Comparison of ENCODE assay signal across 11 mouse cellular contexts in the genomic region with DNA sequence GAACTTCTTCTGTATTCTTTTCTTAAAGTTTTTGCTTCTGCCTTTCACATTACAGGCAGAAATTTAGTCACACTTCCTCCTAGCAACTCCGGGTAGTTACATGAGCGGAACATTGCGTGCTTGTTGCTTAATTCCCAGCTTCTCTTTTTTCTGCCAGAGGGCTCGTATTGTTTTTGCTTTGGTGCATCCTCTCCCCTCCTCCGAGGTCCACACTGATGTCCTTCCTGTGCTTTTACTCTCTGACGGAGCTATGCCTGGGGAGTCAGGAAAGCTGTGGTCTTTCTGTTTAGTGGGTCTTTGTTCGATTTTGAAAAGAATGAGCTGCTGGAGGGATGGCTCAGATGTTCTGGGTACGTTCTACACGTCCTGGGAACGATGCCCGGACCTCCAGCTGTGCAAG. TPM values are rescaled to one million over a fixed set of nuclear protein-coding genes. Genes with fewer than 3 reads are reported as not detected.
A peak's percentile ranks its signal among the peaks of the same experiment; 100 is the strongest.
DNase-seq lines count a peak whose midpoint lies in the region; TF ChIP-seq lines count a peak whose summit lies in the region.
"Had no signal": no experiment of that assay in that cellular context is flagged by ENCODE, and none has a peak within 500 bp of the region (broad histone marks: within the 10 kb centered on the region; RNA-seq: fewer than 3 reads in every experiment).

No protein-coding gene starts in this region.

- TF ChIP-seq POLR2A in lung, adult 2 months (IDR thresholded peaks at IDR 0.05; ENCODE audit: borderline replicate concordance, extremely low read depth, low read depth, low read length) = no peak

- H3K9me3 ChIP-seq in heart, embryonic 10.5 days = no peaks in the 10 kb centered on the region
- H3K9me3 ChIP-seq: embryonic facial prominence, embryonic 10.5 days; heart, embryonic 15.5 days had no signal

- WGBS in heart, embryonic 10.5 days = 71% methylated on average over 11 of the region's 11 CpGs
- WGBS in lung, adult 2 months = 67% methylated on average over 11 of the region's 11 CpGs

- H3K27ac ChIP-seq in heart, embryonic 10.5 days = no peak overlapping the region
- H3K27ac ChIP-seq: embryonic facial prominence, embryonic 10.5 days; heart, embryonic 15.5 days had no signal

- no peak overlapping the region for H3K4me3 ChIP-seq in heart, embryonic 10.5 days
- no peak overlapping the region for H3K4me3 ChIP-seq in lung, adult 2 months (replicated peaks; ENCODE audit: extremely low read depth, low read depth, low read length)
- H3K4me3 ChIP-seq: embryonic facial prominence, embryonic 10.5 days; heart, embryonic 15.5 days; myocyte had no signal

- H3K36me3 ChIP-seq in heart, embryonic 10.5 days = peaks cover 81% of the 10 kb centered on the region

- no peaks in the 10 kb centered on the region for H3K27me3 ChIP-seq in heart, embryonic 10.5 days (ENCODE audit: insufficient read depth, poor library complexity, severe bottlenecking)
- H3K27me3 ChIP-seq: heart, embryonic 15.5 days had no signal

- intact Hi-C loops in heart, postnatal 14 days (cut with DNase I) = loop anchor here (5.0 kb wide), 1 partner anchor 215 kb away; no protein-coding TSS in a partner anchor

- DNase-seq in heart, adult 8-10 months (ENCODE audit: low spot score) = peak; percentile 69
- DNase-seq in heart, embryonic 10.5 days (ENCODE audit: low spot score) = no peak
- DNase-seq in lung, adult 18-20 months = peak; percentile 30 to 33
- DNase-seq in lung, adult 2 months = no peak
- DNase-seq in heart, postnatal 14 days = peak; percentile 22 to 37
- peak; percentile 38 to 39 for DNase-seq in monocyte, adult 2 months (ENCODE audit: low read depth in 1 of 2, low spot score in 2 of 2)
- DNase-seq in cerebellum, adult 8-10 months = no peak
- no peak for DNase-seq in natural killer cell, adult 2 months (ENCODE audit: low spot score in 2 of 2)

- no peak for TF ChIP-seq CTCF in lung, adult 2 months (IDR thresholded peaks at IDR 0.05; ENCODE audit: insufficient read depth, low read length)

- no peaks in the 10 kb centered on the region for H3K4me1 ChIP-seq in heart, embryonic 10.5 days
- H3K4me1 ChIP-seq in lung, adult 2 months (ENCODE audit: control insufficient read depth, insufficient read depth, low read length) = no peaks in the 10 kb centered on the region
- H3K4me1 ChIP-seq: embryonic facial prominence, embryonic 10.5 days; heart, embryonic 15.5 days had no signal

RNA-seq across cellular contexts. Expression of a gene that starts 19.9 kb away (rescaled TPM):
- 10 to 100 TPM; 17.5 to 25.0 (median 22.9) TPM for total RNA-seq in heart, adult 8-10 months (2022)
- polyA plus RNA-seq in heart, embryonic 10.5 days (2016; fragmentation: Nextera tagmentation; extraction: Ambion mirVana) = 41.4 and 41.6 TPM in 2 replicates
- 51.9 and 53.0 TPM in 2 replicates for polyA plus RNA-seq in lung, adult 2 months (2012; rRNA removed)
- total RNA-seq in heart, postnatal 14 days (2021) = 10 to 100 TPM; 29.8 to 31.9 TPM

RNA-seq across cellular contexts. Expression of a gene that starts 34.5 kb away (rescaled TPM):
- total RNA-seq in heart, adult 8-10 months (2022) = 10 to 100 TPM; 29.7 to 34.6 (median 31.4) TPM
- polyA plus RNA-seq in heart, embryonic 10.5 days (2016; fragmentation: Nextera tagmentation; extraction: Ambion mirVana) = 10.9 and 11.9 TPM in 2 replicates
- polyA plus RNA-seq in lung, adult 2 months (2012; rRNA removed) = 10.5 and 16.0 TPM in 2 replicates
- 10 to 100 TPM; 28.7 to 31.2 TPM for total RNA-seq in heart, postnatal 14 days (2021)

RNA-seq across cellular contexts. Expression of a gene that starts 36.3 kb away (rescaled TPM):
- total RNA-seq in heart, adult 8-10 months (2022) = 1 to 10 TPM; 2.3 to 5.8 (median 2.9) TPM
- polyA plus RNA-seq in heart, embryonic 10.5 days (2016; fragmentation: Nextera tagmentation; extraction: Ambion mirVana) = 3.5 and 4.1 TPM in 2 replicates
- polyA plus RNA-seq in lung, adult 2 months (2012; rRNA removed) = 0.32 and 0.89 TPM in 2 replicates
- total RNA-seq in heart, postnatal 14 days (2021) = 1 to 10 TPM; 2.7 to 3.2 TPM

Comparison
In these comparisons a context has a peak if more than half of its experiments do, and no peak if none do; other contexts are left out.
1. DNase-seq: peak in heart, adult 8-10 months (single experiment), lung, adult 18-20 months (2 of 2), heart, postnatal 14 days (2 of 2) and monocyte, adult 2 months (2 of 2); none in heart, embryonic 10.5 days (single experiment), lung, adult 2 months (single experiment), cerebellum, adult 8-10 months (single experiment) and natural killer cell, adult 2 months (0 of 2).